Mouse (Mus musculus): Measurements from ENCODE around the gene H2-Q4. TPM values are rescaled to one million over a fixed set of nuclear protein-coding genes. Genes with fewer than 3 reads are reported as not detected.
A peak's percentile ranks its signal among the peaks of the same experiment; 100 is the strongest.
"Not testable (repeated sequence)": the region's sequence is repeated elsewhere in the genome, so short reads cannot be mapped to it uniquely, and the experiment has no call there.

H2-Q4 gene
- 1.8 and 2.1 TPM in 2 replicates for polyA plus RNA-seq (2016; fragmentation: Nextera tagmentation; extraction: Ambion mirVana)

- Histone ChIP-seq H3K27me3 (ENCODE audit: insufficient read depth, poor library complexity, severe bottlenecking) (peaks cover 30% of the 10 kb centered on the region), H3K4me3 (peak within 1 kb of the TSS; percentile 67), H3K27ac (peak within 1 kb of the TSS; percentile 81), H3K36me3 (no peaks in the 10 kb centered on the region), H3K4me1 (peaks cover 14% of the 10 kb centered on the region; the same call in 1 of the 2 replicates), H3K9me3 (no peaks in the 10 kb centered on the region)
- 2% methylated on average over 16 of the region's 16 CpGs for WGBS
- DNase-seq (ENCODE audit: low spot score) = peak; percentile 93
These were observed at the start of gene H2-Q4 for GRCm38 (mm10) chr17:35379369-35379728. Gene H2-Q4, plus strand, starts transcription at chr17:35379617.

- H3K9me3 ChIP-seq; H3K4me1 ChIP-seq; H3K27me3 ChIP-seq (ENCODE audit: insufficient read depth, poor library complexity, severe bottlenecking); H3K27ac ChIP-seq; H3K4me3 ChIP-seq; H3K36me3 ChIP-seq; DNase-seq (ENCODE audit: low spot score): not testable (repeated sequence)
- 47% methylated on average over 3 of the region's 3 CpGs for WGBS
These were observed 49.7 kb upstream of the H2-Q4 start for GRCm38 (mm10) chr17:35329714-35330113.

- not testable (repeated sequence) for H3K36me3 ChIP-seq; H3K27ac ChIP-seq; H3K9me3 ChIP-seq; H3K4me1 ChIP-seq; H3K27me3 ChIP-seq (ENCODE audit: insufficient read depth, poor library complexity, severe bottlenecking); DNase-seq (ENCODE audit: low spot score); H3K4me3 ChIP-seq
- WGBS = 56% methylated on average over 6 of the region's 6 CpGs
These were observed 47.9 kb upstream of the H2-Q4 start for GRCm38 (mm10) chr17:35331546-35331945.

- Histone ChIP-seq H3K4me1 (peaks cover 14% of the 10 kb centered on the region), H3K4me3 (peak within 1 kb of the TSS; percentile 60), H3K27me3 (ENCODE audit: insufficient read depth, poor library complexity, severe bottlenecking) (peaks cover 52% of the 10 kb centered on the region), H3K36me3 (no peaks in the 10 kb centered on the region), H3K9me3 (no peaks in the 10 kb centered on the region), H3K27ac (peak within 1 kb of the TSS; percentile 49)
- WGBS = 2% methylated on average over 39 of the region's 40 CpGs
- DNase-seq (ENCODE audit: low spot score) = no peak
These were observed 37.2 kb upstream of the H2-Q4 start, which contains the start of gene H2-Q2 for GRCm38 (mm10) chr17:35342071-35342671. Gene H2-Q2, plus strand, starts transcription at chr17:35342242.

GRCm38 (mm10) chr17:35342711-35343476, 36.5 kb upstream of the H2-Q4 start:
- no peaks in the 10 kb centered on the region for H3K9me3 ChIP-seq
- H3K27ac ChIP-seq = peak overlapping the region; percentile 49
- peaks cover 52% of the 10 kb centered on the region for H3K27me3 ChIP-seq (ENCODE audit: insufficient read depth, poor library complexity, severe bottlenecking)
- H3K36me3 ChIP-seq = no peaks in the 10 kb centered on the region
- DNase-seq (ENCODE audit: low spot score) = no peak
- H3K4me3 ChIP-seq = peak overlapping the region; percentile 60
- 3% methylated on average over 46 of the region's 46 CpGs for WGBS
- H3K4me1 ChIP-seq = peaks cover 14% of the 10 kb centered on the region

- not testable (repeated sequence) for H3K27ac ChIP-seq; H3K9me3 ChIP-seq; DNase-seq (ENCODE audit: low spot score); H3K36me3 ChIP-seq; H3K4me3 ChIP-seq
- Histone ChIP-seq H3K27me3 (ENCODE audit: insufficient read depth, poor library complexity, severe bottlenecking) (peaks cover 29% of the 10 kb centered on the region), H3K4me1 (peaks cover 21% of the 10 kb centered on the region)
These were observed 31.8 kb upstream of the H2-Q4 start for GRCm38 (mm10) chr17:35347659-35348058.

- H3K9me3 ChIP-seq; H3K4me3 ChIP-seq; H3K36me3 ChIP-seq; H3K27me3 ChIP-seq (ENCODE audit: insufficient read depth, poor library complexity, severe bottlenecking); DNase-seq (ENCODE audit: low spot score); H3K27ac ChIP-seq: not testable (repeated sequence)
- 43% methylated on average over 6 of the region's 6 CpGs for WGBS
- H3K4me1 ChIP-seq = peaks cover 23% of the 10 kb centered on the region
These were observed 26.1 kb upstream of the H2-Q4 start for GRCm38 (mm10) chr17:35353275-35353674.

- no peak for DNase-seq (ENCODE audit: low spot score)
- Histone ChIP-seq H3K27me3 (ENCODE audit: insufficient read depth, poor library complexity, severe bottlenecking) (peaks cover 6% of the 10 kb centered on the region; the same call in 1 of the 2 replicates), H3K36me3 (no peaks in the 10 kb centered on the region), H3K9me3 (no peaks in the 10 kb centered on the region), H3K27ac (no peak overlapping the region), H3K4me3 (no peak overlapping the region), H3K4me1 (peaks cover 26% of the 10 kb centered on the region)
- 68% methylated on average over 2 of the region's 2 CpGs for WGBS
These were observed 25.3 kb upstream of the H2-Q4 start for GRCm38 (mm10) chr17:35354071-35354470.

GRCm38 (mm10) chr17:35357086-35357485, 22.3 kb upstream of the H2-Q4 start:
- WGBS = 14% methylated on average over 1 of the region's 1 CpGs
- H3K4me1 ChIP-seq = peaks cover 25% of the 10 kb centered on the region

GRCm38 (mm10) chr17:35358763-35359469, 20.5 kb upstream of the H2-Q4 start:
- peaks cover 4% of the 10 kb centered on the region; the same call in 1 of the 2 replicates for H3K36me3 ChIP-seq
- peaks cover 25% of the 10 kb centered on the region for H3K4me1 ChIP-seq
- peak overlapping the region; percentile 58 for H3K4me3 ChIP-seq
- WGBS = 6% methylated on average over 38 of the region's 38 CpGs
- peaks cover 15% of the 10 kb centered on the region; the same call in 1 of the 2 replicates for H3K27me3 ChIP-seq (ENCODE audit: insufficient read depth, poor library complexity, severe bottlenecking)
- H3K9me3 ChIP-seq = peaks cover 7% of the 10 kb centered on the region
- DNase-seq (ENCODE audit: low spot score) = no peak
- peak overlapping the region; percentile 80 for H3K27ac ChIP-seq

More at GRCm38 (mm10) chr17:35357086-35357485, 22.3 kb upstream of the H2-Q4 start:
- no peak overlapping the region for H3K4me3 ChIP-seq
- no peak overlapping the region for H3K27ac ChIP-seq
- H3K9me3 ChIP-seq = no peaks in the 10 kb centered on the region
- no peaks in the 10 kb centered on the region for H3K36me3 ChIP-seq
- H3K27me3 ChIP-seq (ENCODE audit: insufficient read depth, poor library complexity, severe bottlenecking) = peaks cover 15% of the 10 kb centered on the region; the same call in 1 of the 2 replicates
- DNase-seq (ENCODE audit: low spot score) = no peak

- Histone ChIP-seq H3K4me1 (peaks cover 25% of the 10 kb centered on the region), H3K9me3 (peaks cover 7% of the 10 kb centered on the region), H3K36me3 (peaks cover 4% of the 10 kb centered on the region; the same call in 1 of the 2 replicates), H3K27ac (peak overlapping the region; percentile 80), H3K27me3 (ENCODE audit: insufficient read depth, poor library complexity, severe bottlenecking) (peaks cover 15% of the 10 kb centered on the region; the same call in 1 of the 2 replicates), H3K4me3 (peak overlapping the region; percentile 58)
- no peak for DNase-seq (ENCODE audit: low spot score)
- WGBS = 17% methylated on average over 21 of the region's 21 CpGs
These were observed 20.0 kb upstream of the H2-Q4 start for GRCm38 (mm10) chr17:35359470-35359862.

GRCm38 (mm10) chr17:35379729-35380451, 473 bp downstream of the H2-Q4 start:
- 2% methylated on average over 69 of the region's 70 CpGs for whole genome bisulfite sequencing
- Histone ChIP-seq H3K27me3 (ENCODE audit: insufficient read depth, poor library complexity, severe bottlenecking) (peaks cover 30% of the 10 kb centered on the region), H3K4me3 (peak overlapping the region; percentile 67), H3K27ac (peak overlapping the region; percentile 81), H3K36me3 (no peaks in the 10 kb centered on the region), H3K9me3 (no peaks in the 10 kb centered on the region), H3K4me1 (peaks cover 14% of the 10 kb centered on the region; the same call in 1 of the 2 replicates)
- peak; percentile 75 for DNase-seq (ENCODE audit: low spot score)
